Comparison of ENCODE assay signal across 8 mouse cellular contexts in genomic region chr3:122618402-122618801, GRCm38 (mm10). TPM values are rescaled to one million over a fixed set of nuclear protein-coding genes. Genes with fewer than 3 reads are reported as not detected.
A peak's percentile ranks its signal among the peaks of the same experiment; 100 is the strongest.
DNase-seq lines count a peak whose midpoint lies in the region; ATAC-seq and TF ChIP-seq lines count a peak whose summit lies in the region.

No protein-coding gene starts in this region.

- peak overlapping the region; percentile 93 for H3K27ac ChIP-seq in heart, embryonic 12.5 days (ENCODE audit: poor library complexity, severe bottlenecking)
- peak overlapping the region; percentile 98 for H3K27ac ChIP-seq in kidney, embryonic 16.5 days (ENCODE audit: low read length)
- peak overlapping the region; percentile 99 for H3K27ac ChIP-seq in lung, postnatal 0 days (ENCODE audit: low read length)

- under 1% methylated on average over 30 of the region's 30 CpGs for WGBS in heart, embryonic 12.5 days
- WGBS in kidney, embryonic 16.5 days = under 1% methylated on average over 30 of the region's 30 CpGs
- WGBS in lung, postnatal 0 days = 2% methylated on average over 30 of the region's 30 CpGs

- peak overlapping the region; percentile 96 for H3K9ac ChIP-seq in heart, embryonic 12.5 days
- H3K9ac ChIP-seq in kidney, embryonic 16.5 days (replicated peaks; ENCODE audit: low read length) = peak overlapping the region; percentile 100
- H3K9ac ChIP-seq in lung, postnatal 0 days (replicated peaks; ENCODE audit: low read depth) = peak overlapping the region; percentile 92

- TF ChIP-seq CTCF in lung, postnatal 0 days (IDR thresholded peaks at IDR 0.05) = peak; percentile 59

- peaks cover 16% of the 10 kb centered on the region for H3K4me1 ChIP-seq in heart, embryonic 12.5 days (replicated peaks)
- peaks cover 29% of the 10 kb centered on the region for H3K4me1 ChIP-seq in kidney, embryonic 16.5 days (ENCODE audit: insufficient read depth, low read length)
- peaks cover 4% of the 10 kb centered on the region; the same call in 1 of the 2 replicates for H3K4me1 ChIP-seq in lung, postnatal 0 days (ENCODE audit: insufficient read depth, low read depth, low read length)

- H3K4me2 ChIP-seq in heart, embryonic 12.5 days = peak overlapping the region; percentile 86
- peak overlapping the region; percentile 86 for H3K4me2 ChIP-seq in kidney, embryonic 16.5 days (replicated peaks; ENCODE audit: low read depth, low read length)
- peak overlapping the region; percentile 90 for H3K4me2 ChIP-seq in lung, postnatal 0 days (replicated peaks; ENCODE audit: low read depth, low read length)

- no peak for TF ChIP-seq EP300 in lung, postnatal 0 days (IDR thresholded peaks at IDR 0.05)

- peak overlapping the region; percentile 89 for H3K4me3 ChIP-seq in heart, embryonic 12.5 days
- H3K4me3 ChIP-seq in kidney, embryonic 16.5 days (ENCODE audit: low read length) = peak overlapping the region; percentile 98
- peak overlapping the region; percentile 96 for H3K4me3 ChIP-seq in lung, postnatal 0 days (ENCODE audit: low read depth, low read length)

- no peak for ATAC-seq in heart, embryonic 12.5 days (ENCODE audit: insufficient number of reproducible peaks, low FRiP score)
- peak; percentile 12; the same call in 1 of the 2 replicates for ATAC-seq in kidney, embryonic 16.5 days (ENCODE audit: low FRiP score, low TSS enrichment)
- peak; percentile 47 for ATAC-seq in lung, postnatal 0 days
- no peak for ATAC-seq in megakaryocyte progenitor cell, adult 5-6 weeks (replicated peaks; ENCODE audit: poor library complexity)

- no peaks in the 10 kb centered on the region for H3K9me3 ChIP-seq in heart, embryonic 12.5 days (replicated peaks)
- no peaks in the 10 kb centered on the region for H3K9me3 ChIP-seq in kidney, embryonic 16.5 days (ENCODE audit: low read length)
- H3K9me3 ChIP-seq in lung, postnatal 0 days (ENCODE audit: low read length) = no peaks in the 10 kb centered on the region

- peak; percentile 14 to 18 for DNase-seq in layer of hippocampus, postnatal 25 days (ENCODE audit: extremely low spot score in 1 of 2, low spot score in 1 of 2)
- DNase-seq in layer of hippocampus, adult 8-10 months (ENCODE audit: low spot score in 2 of 2) = no peak
- peak; percentile 22 for DNase-seq in brain, embryonic 18.5 days (ENCODE audit: low read depth, low spot score)
- DNase-seq in lung, postnatal 0 days (ENCODE audit: low spot score) = peak; percentile 76
- peak; percentile 58 to 63 for DNase-seq in right cerebral cortex, postnatal 10 days (ENCODE audit: low spot score in 2 of 2)

- H3K36me3 ChIP-seq in heart, embryonic 12.5 days = no peaks in the 10 kb centered on the region
- H3K36me3 ChIP-seq in kidney, embryonic 16.5 days (ENCODE audit: insufficient read depth, low read length) = no peaks in the 10 kb centered on the region
- no peaks in the 10 kb centered on the region for H3K36me3 ChIP-seq in lung, postnatal 0 days (ENCODE audit: insufficient read depth, low read length)

- no peaks in the 10 kb centered on the region for H3K27me3 ChIP-seq in heart, embryonic 12.5 days (replicated peaks)
- no peaks in the 10 kb centered on the region for H3K27me3 ChIP-seq in kidney, embryonic 16.5 days (ENCODE audit: insufficient read depth, low read length)
- H3K27me3 ChIP-seq in lung, postnatal 0 days (replicated peaks; ENCODE audit: insufficient read depth, low read length) = no peaks in the 10 kb centered on the region

RNA-seq across cellular contexts. Expression of gene Fnbp1l, which starts 1.1 kb away (rescaled TPM):
- total RNA-seq in layer of hippocampus, postnatal 25 days (2021) = 10 to 100 TPM; 32.5 to 33.9 TPM
- total RNA-seq in layer of hippocampus, adult 8-10 months (2022) = 10 to 100 TPM; 25.9 to 34.5 (median 31.4) TPM
- 33.8 and 34.3 TPM in 2 replicates for polyA plus RNA-seq in heart, embryonic 12.5 days (2016; fragmentation: Nextera tagmentation; extraction: Ambion mirVana)
- polyA plus RNA-seq in kidney, embryonic 16.5 days (2015; fragmentation: Nextera tagmentation; extraction: Ambion mirVana) = 41.4 and 46.2 TPM in 2 replicates
- 32.3 and 41.1 TPM in 2 replicates for polyA plus RNA-seq in lung, postnatal 0 days (2015; fragmentation: Nextera tagmentation; extraction: Ambion mirVana)
- total RNA-seq in megakaryocyte progenitor cell, adult 5-6 weeks (2015) = 9.0 and 13.4 TPM in 2 replicates
- total RNA-seq in megakaryocyte progenitor cell, adult 5-6 weeks (2017) = 11.0 and 12.7 TPM in 2 replicates

Comparison
In these comparisons a context has a peak if more than half of its experiments do, and no peak if none do; other contexts are left out.
1. DNase-seq: peak in layer of hippocampus, postnatal 25 days (2 of 2), brain, embryonic 18.5 days (single experiment), lung, postnatal 0 days (single experiment) and right cerebral cortex, postnatal 10 days (2 of 2); none in layer of hippocampus, adult 8-10 months (0 of 2).
2. ATAC-seq: peak in kidney, embryonic 16.5 days (single experiment) and lung, postnatal 0 days (single experiment); none in heart, embryonic 12.5 days (single experiment) and megakaryocyte progenitor cell, adult 5-6 weeks (single experiment).
3. Peak in every context shown above with its lines, with median percentiles within 50 percentile points of each other: H3K27ac ChIP-seq, H3K4me2 ChIP-seq, H3K4me3 ChIP-seq and H3K9ac ChIP-seq.